Mouse (Mus musculus): ENCODE results near the gene Crtc3.

DNA sequence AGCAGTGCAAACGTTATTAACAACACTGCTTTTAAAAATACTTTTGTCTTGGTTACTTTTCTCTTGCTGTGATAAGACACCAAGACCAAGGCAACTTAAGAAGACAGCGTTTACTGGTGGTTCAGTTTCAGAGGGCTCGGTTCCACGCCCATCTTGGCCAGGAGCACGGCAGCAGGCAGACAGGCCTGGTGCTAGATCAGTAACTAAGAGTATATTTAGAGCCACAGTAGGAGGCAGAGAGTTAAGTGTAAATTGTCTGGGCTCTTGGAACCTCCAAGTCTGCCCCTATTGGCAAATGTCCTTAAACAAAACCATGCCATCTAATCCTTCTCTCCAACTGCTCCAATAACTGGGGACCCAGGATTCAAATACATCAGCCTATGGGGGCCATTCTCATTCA is 46.1 kb downstream of the Crtc3 start:
- TF ChIP-seq CTCF (IDR thresholded peaks at IDR 0.05; ENCODE audit: control insufficient read depth, insufficient read depth, insufficient read length) (no peak), MYOG (IDR thresholded peaks at IDR 0.05; ENCODE audit: control insufficient read depth, extremely low read depth, insufficient read length) (no peak), USF1 (IDR thresholded peaks at IDR 0.05; ENCODE audit: low read depth) (no peak), MAX (IDR thresholded peaks at IDR 0.05) (no peak), CEBPB (IDR thresholded peaks at IDR 0.05; ENCODE audit: low read depth) (no peak)
